Mouse (Mus musculus) lung, postnatal 0 days (tissue): ENCODE results near the gene Syngr4. TPM values are rescaled to one million over a fixed set of nuclear protein-coding genes. Genes with fewer than 3 reads are reported as not detected.

Source experiments
- ATAC-seq: fragments of 200-750 bp; cut with Nextera tagmentation; 2 replicates; pipeline ENCODE4 v1.8.0; 2017; ENCODE audit warnings: moderate library complexity
- DNase-seq: peaks from one replicate; pipeline ENCODE4 v3.0.0-alpha.2; 2016; ENCODE audit warnings: low spot score
- H3K27ac ChIP-seq: fragments of 300-500 bp; sonication (generic); 2 replicates; pipeline ENCODE4 v1.5.1; 2014; ENCODE audit warnings: antibody characterized with exemption, mild to moderate bottlenecking, low read length, mixed read lengths
- H3K27me3 ChIP-seq: fragments of 300-500 bp; sonication (generic); replicated peaks from 2 replicates; pipeline ENCODE4 v1.6.1; 2014; ENCODE audit warnings: low read length, mixed read lengths; ENCODE audit not compliant: insufficient read depth
- H3K36me3 ChIP-seq: fragments of 300-500 bp; sonication (generic); 2 replicates; pipeline ENCODE4 v1.6.1; 2014; ENCODE audit warnings: low read length, mixed read lengths; ENCODE audit not compliant: insufficient read depth
- H3K4me1 ChIP-seq: fragments of 300-500 bp; sonication (generic); 2 replicates; pipeline ENCODE4 v1.6.1; 2014; ENCODE audit warnings: antibody characterized with exemption, low read depth, low read length, mixed read lengths; ENCODE audit not compliant: insufficient read depth
- H3K4me2 ChIP-seq: fragments of 300-500 bp; sonication (generic); replicated peaks from 2 replicates; pipeline ENCODE4 v1.6.1; 2014; ENCODE audit warnings: low read depth, mild to moderate bottlenecking, low read length, moderate library complexity, mixed read lengths
- H3K4me3 ChIP-seq: fragments of 300-500 bp; sonication (generic); 2 replicates; pipeline ENCODE4 v1.5.1; 2014; ENCODE audit warnings: low read depth, low read length
- H3K9ac ChIP-seq: fragments of 300-500 bp; sonication (generic); replicated peaks from 2 replicates; pipeline ENCODE4 v1.6.1; 2014; ENCODE audit warnings: low read depth, mild to moderate bottlenecking
- H3K9me3 ChIP-seq: fragments of 300-500 bp; sonication (generic); 2 replicates; pipeline ENCODE4 v1.6.1; 2016; ENCODE audit warnings: low read length, mixed read lengths
- CTCF ChIP-seq: IDR thresholded peaks from 2 replicates; pipeline ENCODE4 v1.5.1; 2016; ENCODE audit warnings: antibody characterized with exemption, mild to moderate bottlenecking
- EP300 ChIP-seq: IDR thresholded peaks from 2 replicates; pipeline ENCODE4 v1.6.1; 2016; ENCODE audit warnings: antibody characterized with exemption, mild to moderate bottlenecking, control low read depth
- WGBS: fragments of 180-500 bp; shearing (Covaris S2); extraction: QIAGEN DNeasy Blood & Tissue Kit; methylation state at CpG from one replicate; pipeline ENCODE4 v1.1.7; 2014; 5-methylcytosine and 5-hydroxymethylcytosine counted together
- polyA plus RNA-seq: library from polyadenylated mRNA; unstranded; fragments of >200 nt; fragmentation: Nextera tagmentation; extraction: Ambion mirVana; gene quantifications from 2 replicates; pipeline ENCODE4 v1.2.1, GENCODE M21; 2015

Gene Syngr4
- polyA plus RNA-seq, 1 experiment from 2014 or later = 0.23 TPM

- Histone ChIP-seq H3K4me3 (no peak overlapping the region), H3K27ac (peak overlapping the region; percentile 93), H3K36me3 (no peaks in the 10 kb centered on the region), H3K9me3 (no peaks in the 10 kb centered on the region), H3K4me2 (peak overlapping the region; percentile 58; the same call in 1 of the 2 replicates), H3K27me3 (no peaks in the 10 kb centered on the region), H3K9ac (no peak overlapping the region), H3K4me1 (peaks cover 25% of the 10 kb centered on the region)
- TF ChIP-seq CTCF (no peak), EP300 (no peak)
- no peak for DNase-seq
- ATAC-seq = no peak
- WGBS = 73% methylated on average over 12 of the region's 12 CpGs
Measured at GRCm38 (mm10) chr7:45921950-45922600, 25.6 kb upstream of the Syngr4 start.

DNA sequence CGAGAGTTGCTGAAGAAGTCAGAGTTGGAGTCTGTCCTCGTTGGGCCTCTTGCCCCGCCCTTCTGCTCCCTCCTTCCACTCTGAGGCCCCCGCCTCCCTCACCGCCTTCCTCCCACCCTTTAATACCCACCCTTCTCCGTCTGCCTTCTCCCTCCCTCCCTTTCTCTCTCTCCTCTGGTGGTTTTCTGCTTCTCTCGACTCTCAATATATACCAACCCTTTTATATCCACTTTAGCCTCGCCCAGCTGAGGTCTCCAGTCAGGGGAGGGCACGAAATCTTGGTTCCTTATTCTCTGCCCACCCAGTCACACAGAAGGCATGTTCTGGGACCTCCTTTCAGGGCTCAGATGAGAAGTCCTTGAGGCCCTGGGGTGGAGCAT lies 24.7 kb upstream of the Syngr4 start, which contains the start of gene Emp3:
Gene Emp3, minus strand, starts transcription at position 163 of the 380 bp plus-strand sequence.
- TF ChIP-seq CTCF (no peak), EP300 (no peak)
- ATAC-seq = no peak
- peak; percentile 78 for DNase-seq
- no peaks in the 10 kb centered on the region for H3K9me3 ChIP-seq
- H3K36me3 ChIP-seq = no peaks in the 10 kb centered on the region
- H3K27ac ChIP-seq = peak within 1 kb of the TSS; percentile 93
- peak within 1 kb of the TSS; percentile 63 for H3K4me2 ChIP-seq
- 17% methylated on average over 7 of the region's 9 CpGs for WGBS
- no peaks in the 10 kb centered on the region for H3K27me3 ChIP-seq
- H3K9ac ChIP-seq = peak within 1 kb of the TSS; percentile 44
- peaks cover 28% of the 10 kb centered on the region for H3K4me1 ChIP-seq
- H3K4me3 ChIP-seq = peak within 1 kb of the TSS; percentile 42

DNA sequence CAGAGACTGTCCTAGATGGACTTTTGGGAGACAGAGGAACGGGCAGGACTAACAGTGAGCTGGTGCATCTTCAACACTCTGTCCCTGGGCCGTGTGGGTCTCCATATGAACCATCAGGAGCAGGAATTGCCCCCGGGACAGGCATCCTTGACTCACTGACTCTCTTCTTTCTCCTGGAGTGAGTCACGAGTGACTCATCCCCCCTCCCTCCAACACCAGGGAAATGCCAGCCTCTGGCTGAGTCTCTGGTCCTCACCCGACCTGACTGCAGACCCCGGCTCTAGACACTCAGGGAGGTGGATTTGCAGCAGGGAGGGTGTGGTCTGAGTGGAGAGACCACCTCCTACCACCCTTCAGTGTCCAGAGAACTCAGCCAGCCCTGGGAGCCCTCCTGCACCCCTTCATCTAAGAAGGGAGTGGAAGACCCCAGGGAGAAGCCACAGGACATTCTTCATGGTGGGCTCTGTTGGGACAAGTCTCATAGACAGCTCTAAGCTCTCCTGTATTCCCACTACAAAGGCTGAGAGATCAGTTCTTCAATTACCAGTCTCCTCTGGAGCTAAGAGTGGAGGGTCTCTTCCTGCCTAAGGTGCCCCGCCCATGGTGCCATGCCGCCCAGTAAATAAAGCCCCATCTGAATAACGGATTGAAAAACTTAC lies 24.2 kb upstream of the Syngr4 start:
- Histone ChIP-seq H3K4me2 (peak overlapping the region; percentile 63), H3K27me3 (no peaks in the 10 kb centered on the region), H3K27ac (peak overlapping the region; percentile 84), H3K4me1 (peaks cover 28% of the 10 kb centered on the region), H3K36me3 (no peaks in the 10 kb centered on the region), H3K9ac (peak overlapping the region; percentile 44), H3K9me3 (no peaks in the 10 kb centered on the region), H3K4me3 (peak overlapping the region; percentile 42)
- 16% methylated on average over 9 of the region's 9 CpGs for WGBS
- TF ChIP-seq CTCF = no peak
- no peak for TF ChIP-seq EP300
- ATAC-seq (no peak), DNase-seq (peak; percentile 53)

- Histone ChIP-seq H3K4me1 (peaks cover 28% of the 10 kb centered on the region), H3K36me3 (no peaks in the 10 kb centered on the region)
- 55% methylated on average over 4 of the region's 4 CpGs for WGBS
Measured at GRCm38 (mm10) chr7:45919761-45920160, 23.2 kb upstream of the Syngr4 start.

DNA sequence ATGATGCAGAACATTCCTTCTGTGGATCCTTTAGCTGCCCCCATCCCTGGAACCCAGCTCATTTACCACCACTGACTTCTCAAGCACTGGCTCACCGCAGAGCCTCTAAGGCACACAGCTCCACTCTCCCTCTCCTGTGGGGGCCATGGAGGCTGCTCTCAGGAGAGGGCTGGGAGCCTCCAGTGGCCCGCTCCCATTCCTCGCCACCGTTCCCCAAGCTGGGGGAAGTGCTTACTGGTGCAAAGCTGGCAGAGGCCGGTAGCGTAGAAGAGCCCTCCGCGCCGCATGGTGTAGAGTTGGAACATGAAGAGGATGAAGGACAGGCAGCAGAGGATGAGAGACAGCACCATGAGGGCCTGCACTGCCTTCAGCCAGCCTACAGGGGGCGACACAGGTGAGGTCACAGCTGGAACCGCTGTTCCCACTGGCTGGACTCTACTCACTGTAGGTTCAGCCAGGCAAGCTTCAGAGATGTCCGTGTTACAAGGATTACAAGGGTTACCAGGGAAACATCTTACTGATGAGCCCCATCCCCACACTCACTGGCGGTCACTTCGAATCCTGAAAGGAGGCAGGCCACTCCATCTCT lies 22.7 kb upstream of the Syngr4 start:
- no peak overlapping the region for H3K4me3 ChIP-seq

More at GRCm38 (mm10) chr7:45919761-45920160, 23.2 kb upstream of the Syngr4 start:
- Histone ChIP-seq H3K27me3 (no peaks in the 10 kb centered on the region), H3K9ac (no peak overlapping the region), H3K4me2 (peak overlapping the region; percentile 63), H3K9me3 (no peaks in the 10 kb centered on the region), H3K4me3 (0 out of 2 replicates have a peak overlapping the region, but pooled peaks have one; percentile 42), H3K27ac (no peak overlapping the region)
- DNase-seq = no peak
- no peak for TF ChIP-seq EP300
- no peak for TF ChIP-seq CTCF
- ATAC-seq = no peak

DNA sequence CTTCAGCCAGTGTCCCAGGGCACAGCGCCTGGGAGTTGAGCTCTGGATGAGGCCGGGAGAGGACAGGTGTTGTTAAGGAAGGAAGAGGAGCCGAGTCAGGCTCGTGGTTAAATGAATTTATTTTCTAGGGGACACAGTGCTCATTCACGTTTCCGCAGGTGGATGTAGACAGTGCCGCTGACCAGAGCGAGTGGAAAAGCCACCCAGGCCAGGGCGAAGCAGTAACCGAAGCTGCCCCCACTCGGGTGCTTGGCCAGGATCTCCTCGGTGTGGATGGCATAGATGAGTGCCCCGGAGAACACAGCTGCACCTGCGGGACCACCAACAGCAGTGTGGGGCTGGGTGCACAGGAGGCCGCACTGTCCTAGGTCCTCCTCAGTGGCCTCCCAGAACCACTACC lies 21.4 kb upstream of the Syngr4 start:
- Histone ChIP-seq H3K4me2 (no peak overlapping the region), H3K9ac (no peak overlapping the region), H3K36me3 (no peaks in the 10 kb centered on the region), H3K27ac (0 out of 2 replicates have a peak overlapping the region, but pooled peaks have one; percentile 70), H3K4me3 (no peak overlapping the region), H3K27me3 (no peaks in the 10 kb centered on the region), H3K9me3 (no peaks in the 10 kb centered on the region), H3K4me1 (peaks cover 28% of the 10 kb centered on the region)
- TF ChIP-seq EP300 = no peak
- TF ChIP-seq CTCF = no peak
- ATAC-seq (no peak), DNase-seq (no peak)
- 86% methylated on average over 15 of the region's 15 CpGs for WGBS

More for the DNA sequence above, 22.7 kb upstream of the Syngr4 start:
- peaks cover 28% of the 10 kb centered on the region for H3K4me1 ChIP-seq
- WGBS = 77% methylated on average over 14 of the region's 14 CpGs
- no peaks in the 10 kb centered on the region for H3K9me3 ChIP-seq
- no peak for ATAC-seq
- peak; percentile 67 for TF ChIP-seq CTCF
- no peak for TF ChIP-seq EP300
- H3K27me3 ChIP-seq = no peaks in the 10 kb centered on the region
- H3K4me2 ChIP-seq = no peak overlapping the region
- no peaks in the 10 kb centered on the region for H3K36me3 ChIP-seq
- H3K9ac ChIP-seq = no peak overlapping the region
- peak; percentile 27 for DNase-seq
- H3K27ac ChIP-seq = no peak overlapping the region
